Mouse (Mus musculus) adrenal gland, postnatal 14 days (tissue): ENCODE data around the gene Dscaml1. TPM values are rescaled to one million over a fixed set of nuclear protein-coding genes. Genes with fewer than 3 reads are reported as not detected.

Experiments used
- DNase-seq: peaks from one replicate; pipeline ENCODE4 v3.0.0; 2021; ENCODE audit warnings: mixed read lengths
- total RNA-seq: library from RNA; stranded (reverse); gene quantifications from 2 replicates; pipeline ENCODE4 v1.2.3, GENCODE M21; 2021

Gene Dscaml1
- total RNA-seq, 1 experiment from 2014 or later = 0.78 TPM

DNA sequence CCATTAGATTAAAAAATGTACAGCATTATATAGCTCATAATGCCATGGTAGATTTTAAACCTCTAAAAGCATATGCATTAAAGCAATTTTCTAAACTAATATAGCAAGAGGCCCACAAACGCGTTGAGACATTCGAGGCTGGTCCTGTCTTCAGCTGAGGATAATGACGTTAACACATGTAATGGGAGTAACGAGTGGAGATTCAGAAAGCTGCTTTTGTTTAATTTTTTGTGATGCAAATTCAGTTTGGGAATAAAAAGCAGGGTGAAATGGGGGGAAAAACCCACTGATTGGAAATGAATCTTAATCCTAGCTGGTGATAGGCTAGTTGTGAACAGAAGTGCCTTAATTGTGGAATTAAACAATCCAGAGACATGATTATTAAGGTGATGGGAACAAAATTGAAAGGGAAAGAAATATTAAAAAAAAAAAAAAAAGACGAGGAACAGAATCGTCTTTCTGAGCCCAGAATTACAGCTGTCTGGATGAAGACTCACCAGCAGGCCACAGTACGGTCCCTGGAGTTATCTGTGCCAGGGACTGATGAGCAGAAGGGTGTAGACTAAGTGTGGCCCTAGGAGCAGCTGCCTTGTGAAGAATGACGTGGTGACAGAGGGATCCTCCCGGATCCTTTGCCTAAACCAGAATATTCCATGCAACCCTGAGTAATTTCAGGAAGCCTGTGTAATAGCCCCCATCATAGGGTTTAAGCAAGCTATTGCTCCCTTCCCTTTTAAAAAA lies 84.5 kb downstream of the Dscaml1 start:
- DNase-seq = no peak

DNA sequence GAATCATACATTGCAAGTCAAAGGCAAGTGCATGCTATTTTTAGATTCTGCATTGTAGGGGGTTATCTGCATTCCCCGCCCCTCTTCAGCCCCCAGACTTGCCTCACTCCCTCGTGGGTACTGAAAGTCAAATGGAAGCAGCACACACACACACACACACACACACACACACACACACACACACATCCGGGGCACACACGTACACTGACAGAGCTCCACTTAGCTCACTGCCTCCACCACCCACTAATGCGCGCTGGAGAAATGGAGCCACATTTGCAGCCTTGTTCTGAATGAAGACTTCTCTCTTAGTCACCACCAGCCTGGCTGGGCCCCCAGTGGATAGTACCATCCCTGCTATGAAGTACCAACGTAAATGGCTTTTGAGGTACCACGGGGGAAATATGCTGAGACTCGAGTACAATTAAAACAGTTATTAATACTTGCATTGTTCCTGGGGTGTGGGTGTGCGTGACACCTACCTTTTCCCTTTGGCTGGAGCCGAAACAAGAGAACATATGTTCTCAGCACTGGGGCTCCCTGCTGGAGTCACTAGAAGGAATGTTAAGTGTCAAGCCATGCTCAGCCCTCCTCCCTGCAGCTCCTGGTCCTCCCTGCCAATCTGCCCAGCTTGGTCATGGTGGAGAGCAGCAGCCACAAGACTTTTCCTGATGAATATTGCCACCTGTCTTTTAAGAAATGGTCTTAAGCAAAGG lies 91.7 kb downstream of the Dscaml1 start:
- DNase-seq = no peak

DNA sequence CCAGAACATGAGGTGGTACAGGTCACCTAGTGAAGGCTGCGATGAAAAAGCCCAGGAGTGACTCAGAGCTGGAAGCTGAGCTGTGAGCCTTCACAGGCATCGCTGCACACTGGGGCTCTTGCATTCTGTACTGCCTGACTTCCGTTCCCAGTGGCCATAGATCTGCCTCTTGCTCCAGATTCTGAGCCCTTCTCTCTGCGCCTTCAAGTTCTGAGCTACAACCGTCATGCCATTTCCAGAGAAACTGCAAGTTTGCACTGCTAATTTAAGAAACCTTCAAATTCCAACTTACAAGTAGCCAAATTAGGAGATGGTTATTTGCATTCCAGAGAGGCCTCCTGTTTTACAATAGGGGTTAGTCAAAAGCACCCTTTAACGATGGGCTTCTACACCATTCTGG lies 93.4 kb downstream of the Dscaml1 start:
- no peak for DNase-seq

GRCm38 (mm10) chr9:45522866-45523265 lies 96.4 kb downstream of the Dscaml1 start:
- DNase-seq = no peak

GRCm38 (mm10) chr9:45524505-45524904 lies 98.1 kb downstream of the Dscaml1 start:
- DNase-seq = no peak

- DNase-seq = no peak
Measured at GRCm38 (mm10) chr9:45533253-45533652, 106.8 kb downstream of the Dscaml1 start.

- DNase-seq = no peak
Measured at GRCm38 (mm10) chr9:45534472-45534988, 108.1 kb downstream of the Dscaml1 start.

GRCm38 (mm10) chr9:45537649-45538048 lies 111.2 kb downstream of the Dscaml1 start:
- no peak for DNase-seq

- no peak for DNase-seq
Measured at GRCm38 (mm10) chr9:45539265-45540044, 113.0 kb downstream of the Dscaml1 start.

DNA sequence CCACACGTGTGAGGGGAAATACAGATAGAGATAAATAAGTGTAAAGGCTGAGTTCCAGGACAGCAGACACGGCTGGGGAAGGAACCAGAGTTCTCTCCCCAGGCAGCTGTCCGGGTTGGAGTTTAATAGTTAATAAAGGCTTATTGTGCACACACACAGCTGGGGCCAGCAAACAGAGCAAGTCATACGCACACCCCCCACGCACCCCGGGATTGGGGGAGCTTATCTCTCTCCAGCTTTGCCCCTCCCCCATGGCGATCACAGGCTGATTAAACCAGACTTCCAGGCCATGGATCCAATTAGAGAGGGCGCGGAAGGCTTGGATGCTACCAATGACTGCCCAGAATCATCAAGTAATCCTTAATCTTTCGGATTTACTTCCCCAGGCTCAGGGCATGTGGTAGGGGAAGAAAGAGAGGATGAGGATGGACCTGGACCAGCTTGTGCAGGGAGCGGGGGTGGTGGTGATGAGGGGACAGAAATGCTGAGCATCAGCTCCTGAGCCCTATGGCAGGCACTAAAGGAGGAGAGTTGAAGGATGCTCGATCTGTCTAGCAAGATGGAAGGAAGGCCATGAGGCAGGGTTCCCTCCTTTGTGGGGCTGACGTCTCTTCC lies 119.7 kb downstream of the Dscaml1 start:
- DNase-seq = peak; percentile 13

GRCm38 (mm10) chr9:45546902-45547578 lies 120.6 kb downstream of the Dscaml1 start:
- no peak for DNase-seq

- no peak for DNase-seq
Measured at GRCm38 (mm10) chr9:45549796-45550195, 123.4 kb downstream of the Dscaml1 start.

DNA sequence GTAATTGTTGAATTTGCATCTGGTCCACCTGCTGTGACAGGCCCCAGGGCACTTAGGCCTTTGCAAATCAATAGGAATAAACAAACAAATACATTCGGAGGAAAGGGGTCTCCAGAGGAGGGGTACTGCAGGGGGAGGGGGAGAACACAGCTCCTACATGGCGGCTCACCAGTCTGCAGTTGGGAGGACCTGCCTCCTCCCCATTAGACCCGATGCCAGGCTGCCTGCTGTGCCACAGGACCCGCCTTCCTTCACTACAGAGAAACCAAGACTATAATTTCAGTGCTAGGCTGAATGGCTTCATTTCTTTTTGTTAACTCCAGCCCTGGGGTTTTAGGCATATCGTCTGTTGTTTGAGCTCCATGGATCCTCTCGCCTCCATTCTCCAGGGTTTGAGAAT lies 123.8 kb downstream of the Dscaml1 start:
- DNase-seq = no peak

- DNase-seq = no peak
Measured at GRCm38 (mm10) chr9:45550662-45551061, 124.2 kb downstream of the Dscaml1 start.

- DNase-seq = peak; percentile 14
Measured at GRCm38 (mm10) chr9:45555036-45555826, 128.8 kb downstream of the Dscaml1 start.

GRCm38 (mm10) chr9:45556882-45557281 lies 130.5 kb downstream of the Dscaml1 start:
- DNase-seq = no peak

GRCm38 (mm10) chr9:45560987-45561386 lies 134.6 kb downstream of the Dscaml1 start:
- no peak for DNase-seq

GRCm38 (mm10) chr9:45566843-45567578 lies 140.6 kb downstream of the Dscaml1 start:
- DNase-seq = no peak

DNA sequence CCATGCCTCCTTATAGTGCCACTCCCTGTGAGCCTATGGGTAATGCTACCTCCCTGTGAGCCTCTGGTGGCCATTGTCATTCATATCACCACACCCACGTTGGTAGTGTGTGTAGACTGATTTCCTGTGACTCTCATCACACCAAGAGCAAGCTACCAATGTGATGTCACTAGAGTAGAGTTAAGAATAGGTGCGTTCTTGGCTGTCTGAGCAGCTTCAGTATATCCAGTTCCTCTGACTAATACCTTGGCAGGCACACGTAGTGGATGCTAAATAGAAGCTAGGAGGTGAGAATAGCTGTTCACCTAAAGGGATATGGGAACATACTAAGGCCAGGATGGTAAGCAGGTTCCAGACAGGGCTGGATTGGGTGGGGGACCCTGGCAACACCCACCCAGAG lies 143.3 kb downstream of the Dscaml1 start:
- DNase-seq = no peak

DNA sequence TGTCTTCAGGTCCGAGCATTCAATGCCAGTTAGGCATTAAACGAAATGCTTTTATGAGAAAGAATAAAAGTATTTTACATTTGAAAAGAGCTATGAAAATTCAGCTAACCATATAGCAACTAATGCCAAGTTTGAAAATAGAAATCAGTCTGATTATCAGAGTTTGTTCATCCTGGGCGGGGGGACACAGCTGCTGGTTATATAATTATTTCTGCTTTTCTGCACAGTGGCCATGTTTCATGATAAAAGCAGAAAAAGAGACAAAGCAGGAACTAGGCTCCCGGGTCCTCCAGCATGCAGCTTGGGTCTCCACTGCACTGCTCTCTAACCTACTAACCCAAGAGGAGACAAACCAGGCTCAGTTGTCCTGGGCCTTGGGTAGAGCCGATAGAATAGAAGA lies 143.9 kb downstream of the Dscaml1 start:
- DNase-seq = no peak
